In the genomic region with DNA sequence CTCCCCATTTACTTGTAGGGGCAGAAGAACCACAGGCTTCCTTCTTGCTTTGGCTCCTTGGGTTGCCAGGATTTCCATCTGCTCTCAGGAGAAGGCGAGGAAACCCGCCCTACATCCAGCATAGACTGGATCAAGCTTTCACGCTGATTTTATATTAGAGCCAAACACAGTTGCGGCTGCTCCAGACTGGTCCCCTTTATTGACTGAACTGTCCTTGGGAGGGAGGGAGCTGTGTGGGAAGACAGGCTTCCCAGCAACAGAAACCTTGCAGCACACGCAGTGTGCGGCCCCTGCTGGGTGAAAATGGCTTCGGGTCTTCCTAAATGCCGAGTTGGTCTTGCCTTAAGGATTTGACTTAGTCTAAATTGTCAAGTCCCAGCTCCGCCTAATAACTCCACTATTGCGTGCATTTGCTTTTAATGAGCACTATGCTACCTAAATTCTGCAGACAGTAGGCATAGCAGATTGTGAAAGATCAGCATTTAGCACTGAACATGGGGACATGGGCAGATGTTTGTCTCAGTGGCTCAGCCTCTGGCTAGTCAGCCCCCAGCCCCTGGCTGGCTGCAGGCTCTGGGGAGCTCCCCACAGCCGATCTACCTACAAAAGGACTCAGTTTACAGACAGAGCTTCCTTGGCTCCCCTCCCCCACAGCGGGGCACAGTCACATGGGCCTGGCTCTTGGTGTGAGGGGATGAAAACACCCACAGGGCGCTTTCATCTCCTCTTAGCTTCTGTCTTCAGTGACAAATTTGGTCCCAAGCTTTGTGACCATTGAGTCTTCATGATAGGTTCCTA, we compare ENCODE assay signal across 8 mouse cellular contexts.
A peak's percentile ranks its signal among the peaks of the same experiment; 100 is the strongest.
DNase-seq lines count a peak whose midpoint lies in the region; ATAC-seq lines count a peak whose summit lies in the region.

No protein-coding gene starts in this region.

- H3K27ac ChIP-seq in liver, embryonic 11.5 days (ENCODE audit: low read depth, low read length), result no peak overlapping the region
- H3K27ac ChIP-seq in hindbrain, embryonic 10.5 days, result peak overlapping the region; percentile 74
- no peak overlapping the region for H3K27ac ChIP-seq in limb, embryonic 11.5 days (replicated peaks; ENCODE audit: low read depth, low read length)

- no peak for ATAC-seq in liver, embryonic 11.5 days (replicated peaks; ENCODE audit: low FRiP score)
- ATAC-seq in limb, embryonic 11.5 days (ENCODE audit: insufficient number of reproducible peaks, low FRiP score, low TSS enrichment, low read depth), result peak; percentile 58; the same call in 1 of the 2 replicates

- no peak for DNase-seq in liver, embryonic 11.5 days (ENCODE audit: low spot score)
- no peak for DNase-seq in liver
- peak; percentile 69 to 70 for DNase-seq in cerebellum, postnatal 10 days
- peak; percentile 44 for DNase-seq in hindbrain, embryonic 10.5 days (ENCODE audit: low spot score)
- DNase-seq in limb, embryonic 11.5 days (ENCODE audit: low spot score), result peak; percentile 44
- peak; percentile 53 for DNase-seq in retina, postnatal 1 day
- no peak for DNase-seq in T-cell, adult 2 months (ENCODE audit: low spot score)
- DNase-seq in adrenal gland, postnatal 10 days, result no peak

- 7% methylated on average over 13 of the region's 13 CpGs for WGBS in liver, embryonic 11.5 days
- 7% methylated on average over 13 of the region's 13 CpGs for WGBS in hindbrain, embryonic 10.5 days
- WGBS in limb, embryonic 11.5 days, result 6% methylated on average over 13 of the region's 13 CpGs

- H3K4me2 ChIP-seq in liver, embryonic 11.5 days, result peak overlapping the region; percentile 60
- peak overlapping the region; percentile 41 for H3K4me2 ChIP-seq in limb, embryonic 11.5 days (ENCODE audit: low read depth, severe bottlenecking)

- no peaks in the 10 kb centered on the region for H3K9me3 ChIP-seq in liver, embryonic 11.5 days (ENCODE audit: control insufficient read depth, low read length)
- H3K9me3 ChIP-seq in hindbrain, embryonic 10.5 days, result no peaks in the 10 kb centered on the region
- H3K9me3 ChIP-seq in limb, embryonic 11.5 days (ENCODE audit: control insufficient read depth, low read length), result no peaks in the 10 kb centered on the region

- H3K9ac ChIP-seq in liver, embryonic 11.5 days (ENCODE audit: low read depth, low read length), result 0 out of 2 replicates have a peak overlapping the region, but pooled peaks have one; percentile 30
- peak overlapping the region; percentile 24; the same call in 1 of the 2 replicates for H3K9ac ChIP-seq in limb, embryonic 11.5 days (ENCODE audit: low read length)

- peak overlapping the region; percentile 21 for H3K4me3 ChIP-seq in liver, embryonic 11.5 days (ENCODE audit: low read depth, low read length)
- peak overlapping the region; percentile 44 for H3K4me3 ChIP-seq in hindbrain, embryonic 10.5 days
- peak overlapping the region; percentile 12 for H3K4me3 ChIP-seq in limb, embryonic 11.5 days (ENCODE audit: low read depth, low read length)

- no peaks in the 10 kb centered on the region for H3K27me3 ChIP-seq in liver, embryonic 11.5 days (replicated peaks; ENCODE audit: control insufficient read depth, insufficient read depth, low read length)
- H3K27me3 ChIP-seq in hindbrain, embryonic 10.5 days (ENCODE audit: insufficient read depth, poor library complexity, severe bottlenecking), result 0 out of 2 replicates have a peak, but pooled peaks cover 7% of the 10 kb centered on the region
- H3K27me3 ChIP-seq in limb, embryonic 11.5 days (ENCODE audit: control insufficient read depth, insufficient read depth, low read length), result no peaks in the 10 kb centered on the region

- no peaks in the 10 kb centered on the region for H3K36me3 ChIP-seq in liver, embryonic 11.5 days (ENCODE audit: control insufficient read depth, insufficient read depth, low read length)
- H3K36me3 ChIP-seq in hindbrain, embryonic 10.5 days, result no peaks in the 10 kb centered on the region
- no peaks in the 10 kb centered on the region for H3K36me3 ChIP-seq in limb, embryonic 11.5 days (ENCODE audit: control insufficient read depth, insufficient read depth, low read length)

- no peaks in the 10 kb centered on the region for H3K4me1 ChIP-seq in liver, embryonic 11.5 days (replicated peaks; ENCODE audit: control insufficient read depth, insufficient read depth, low read length)
- peaks cover 16% of the 10 kb centered on the region for H3K4me1 ChIP-seq in hindbrain, embryonic 10.5 days (replicated peaks)
- peaks cover 4% of the 10 kb centered on the region; the same call in 1 of the 2 replicates for H3K4me1 ChIP-seq in limb, embryonic 11.5 days (ENCODE audit: control insufficient read depth, insufficient read depth, low read length)

Comparison
In these comparisons a context has a peak if more than half of its experiments do, and no peak if none do; other contexts are left out.
1. DNase-seq: peak in cerebellum, postnatal 10 days (2 of 2), hindbrain, embryonic 10.5 days (single experiment), limb, embryonic 11.5 days (single experiment) and retina, postnatal 1 day (single experiment); none in liver, embryonic 11.5 days (single experiment), liver (single experiment), T-cell, adult 2 months (single experiment) and adrenal gland, postnatal 10 days (single experiment).
2. Peak in every context shown above with its lines, with median percentiles within 50 percentile points of each other: H3K4me3 ChIP-seq.